Mouse (Mus musculus): Measurements from ENCODE around the gene Itgb4. TPM values are rescaled to one million over a fixed set of nuclear protein-coding genes. Genes with fewer than 3 reads are reported as not detected.

The Itgb4 gene
- total RNA-seq, 2 experiments from 2014 or later = 3.1 to 4.7 TPM

GRCm38 (mm10) chr11:116028177-116028865 lies 53.8 kb downstream of the Itgb4 start:
- no peak for DNase-seq

GRCm38 (mm10) chr11:116029086-116029865 lies 54.8 kb downstream of the Itgb4 start:
- DNase-seq = no peak

DNA sequence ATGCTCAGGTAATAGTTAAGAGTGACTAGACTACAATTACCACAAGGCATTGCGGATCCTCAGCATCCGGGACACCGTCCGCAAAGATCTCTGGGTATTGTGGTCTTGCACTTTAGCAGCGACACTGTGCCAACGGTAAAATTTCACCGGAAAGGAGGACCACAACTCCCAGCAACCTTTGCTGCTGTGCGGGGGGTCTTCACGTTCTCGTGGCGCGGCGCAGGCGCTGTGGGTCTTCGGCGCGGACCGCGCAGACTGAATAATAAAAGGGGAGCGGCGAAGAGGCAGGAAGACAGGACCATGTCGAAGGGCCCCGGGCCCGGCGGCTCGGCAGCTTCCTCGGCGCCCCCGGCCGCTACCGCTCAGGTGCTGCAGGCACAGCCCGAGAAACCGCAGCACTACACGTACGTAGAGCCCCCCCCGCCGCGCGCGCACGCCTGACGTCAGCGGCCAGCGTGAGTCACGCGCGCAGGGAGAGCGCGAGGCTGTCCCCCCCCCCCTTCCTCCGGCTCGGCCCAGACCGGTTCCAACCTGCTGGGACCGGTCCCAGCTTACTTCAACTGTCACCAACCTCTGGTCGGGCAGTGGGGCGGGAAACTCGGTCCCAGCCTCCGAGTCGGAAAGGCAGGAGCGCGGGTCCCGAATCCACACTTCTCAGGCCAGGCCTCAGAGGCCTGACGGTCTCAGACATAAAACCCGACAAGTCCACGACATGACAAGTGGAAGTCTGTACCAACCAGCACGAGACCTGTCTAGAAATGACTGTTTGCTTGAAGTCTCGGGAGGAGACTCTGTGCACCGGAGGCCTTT lies 55.8 kb downstream of the Itgb4 start, which contains the start of gene Unk:
Unk (plus strand) TSS at position 235 of the 810 bp plus-strand sequence.
- DNase-seq = peak; percentile 96

GRCm38 (mm10) chr11:116030898-116031845 lies 56.7 kb downstream of the Itgb4 start:
- no peak for DNase-seq

DNA sequence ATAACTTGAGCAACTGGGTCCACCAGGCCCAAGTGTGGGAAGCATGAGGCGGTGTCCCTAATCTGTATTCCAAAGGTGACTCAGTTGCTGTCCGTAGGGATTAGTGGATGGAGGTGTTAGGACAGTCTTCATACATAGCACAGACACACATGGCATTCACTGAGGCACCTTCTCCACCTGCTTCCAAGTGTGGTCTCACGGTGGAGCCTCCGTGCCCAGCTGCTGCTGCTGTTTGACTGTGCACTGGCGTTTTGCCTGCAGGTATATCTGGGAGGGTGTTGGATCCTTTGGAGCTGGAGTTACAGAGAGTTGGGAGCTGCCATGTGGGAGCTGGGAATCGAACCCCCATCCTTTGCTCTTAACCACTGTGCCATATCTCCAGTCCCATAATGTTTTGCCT lies 60.1 kb downstream of the Itgb4 start:
- no peak for DNase-seq

- DNase-seq = no peak
Observed at GRCm38 (mm10) chr11:116036671-116037070, 62.2 kb downstream of the Itgb4 start.

- DNase-seq = no peak
Observed at GRCm38 (mm10) chr11:116037826-116038225, 63.3 kb downstream of the Itgb4 start.

DNA sequence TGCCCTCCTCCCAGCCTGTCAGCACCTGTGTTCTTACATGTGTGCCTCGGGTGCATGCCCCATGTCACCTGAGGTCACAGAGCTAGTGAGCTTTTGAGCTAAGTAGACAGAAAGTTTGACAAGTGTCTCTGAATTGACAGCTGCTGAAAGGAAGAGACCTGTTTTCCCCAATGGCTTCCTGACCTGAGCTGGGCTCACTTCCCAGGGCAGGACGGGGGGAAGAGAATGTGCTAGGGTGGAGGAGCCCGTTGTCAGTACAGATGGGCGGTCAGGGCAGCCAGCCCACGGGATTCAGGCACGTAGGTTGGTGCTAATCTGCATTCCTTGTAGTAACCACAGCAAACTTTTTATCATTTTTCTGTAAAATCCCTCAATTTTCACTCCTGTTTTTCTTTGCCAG lies 66.1 kb downstream of the Itgb4 start:
- DNase-seq = no peak

DNA sequence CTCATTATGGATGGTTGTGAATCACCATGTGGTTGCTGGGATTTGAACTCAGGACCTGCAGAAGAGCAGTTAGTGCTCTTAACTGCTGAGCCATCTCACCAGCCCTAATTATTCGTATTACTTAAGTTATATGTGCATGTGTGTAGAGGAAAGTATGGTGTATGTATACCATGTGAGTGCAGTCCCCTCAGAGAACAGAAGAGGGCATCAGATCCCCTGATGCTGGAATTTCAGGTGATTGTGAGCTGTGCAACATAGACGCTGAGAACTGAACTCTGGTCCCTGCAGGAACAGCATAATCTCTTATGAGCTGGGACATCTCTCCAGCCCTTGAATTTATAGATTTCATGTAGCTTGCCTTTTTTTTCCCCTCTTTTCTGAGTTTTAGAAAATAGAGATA lies 67.3 kb downstream of the Itgb4 start:
- DNase-seq = no peak

DNA sequence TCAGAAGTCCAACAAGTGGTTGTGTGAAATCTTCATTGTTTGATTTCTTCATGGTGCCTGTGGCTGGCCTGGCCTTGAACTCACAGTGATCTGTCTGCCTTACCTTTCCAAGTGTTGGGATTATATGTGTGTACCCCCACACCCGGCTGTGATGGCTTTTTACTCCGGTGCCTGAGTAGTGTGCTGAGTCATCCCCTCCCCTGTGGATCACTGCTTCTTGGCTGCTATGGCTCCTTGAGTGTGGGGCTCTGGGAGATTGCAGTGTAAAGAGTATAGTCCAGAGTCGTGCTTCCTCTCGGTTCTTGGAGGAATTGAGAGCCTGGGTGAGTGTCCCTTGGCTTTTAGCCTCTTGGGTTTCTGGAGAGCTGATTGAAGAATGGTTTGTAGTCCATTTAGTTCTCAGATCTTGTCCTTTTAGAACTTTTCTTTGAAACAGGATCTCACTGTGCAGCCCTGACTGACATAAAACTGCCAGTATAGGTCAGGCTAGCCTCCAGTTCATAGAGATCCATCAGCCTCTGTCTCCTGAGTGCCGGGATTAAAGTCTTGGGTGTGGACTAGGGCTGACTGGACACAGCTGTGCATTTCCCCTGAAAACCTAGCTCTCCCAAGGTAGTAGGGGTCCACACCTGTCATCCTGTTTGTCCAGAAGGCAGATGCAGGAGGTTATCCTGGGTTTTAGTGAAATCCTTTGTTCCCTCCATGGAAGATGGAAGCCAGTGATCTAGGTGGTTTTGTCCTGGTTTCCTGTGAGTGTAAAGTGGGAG lies 68.0 kb downstream of the Itgb4 start:
- no peak for DNase-seq

- no peak for DNase-seq
Observed at GRCm38 (mm10) chr11:116043286-116043685, 68.8 kb downstream of the Itgb4 start.

DNA sequence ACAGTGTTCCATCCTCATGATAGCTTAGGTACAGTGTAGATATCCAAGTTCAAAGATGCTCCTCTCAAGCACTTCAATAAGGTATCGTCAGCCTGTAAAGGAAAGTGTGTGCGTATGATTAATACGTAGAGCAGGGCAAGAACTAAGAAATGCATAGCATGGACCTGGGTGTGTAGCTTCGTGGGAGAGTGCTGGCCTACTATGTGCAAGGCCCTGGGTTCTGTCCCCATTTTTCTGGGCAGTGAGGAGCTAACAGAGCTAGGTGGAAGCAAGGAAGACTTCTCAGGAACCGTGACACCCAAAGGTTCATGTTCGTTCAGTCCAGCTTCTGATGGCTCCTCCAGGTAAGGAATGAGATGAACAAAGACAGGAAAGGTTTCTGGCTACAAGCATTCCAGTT lies 70.7 kb downstream of the Itgb4 start:
- DNase-seq = no peak

DNA sequence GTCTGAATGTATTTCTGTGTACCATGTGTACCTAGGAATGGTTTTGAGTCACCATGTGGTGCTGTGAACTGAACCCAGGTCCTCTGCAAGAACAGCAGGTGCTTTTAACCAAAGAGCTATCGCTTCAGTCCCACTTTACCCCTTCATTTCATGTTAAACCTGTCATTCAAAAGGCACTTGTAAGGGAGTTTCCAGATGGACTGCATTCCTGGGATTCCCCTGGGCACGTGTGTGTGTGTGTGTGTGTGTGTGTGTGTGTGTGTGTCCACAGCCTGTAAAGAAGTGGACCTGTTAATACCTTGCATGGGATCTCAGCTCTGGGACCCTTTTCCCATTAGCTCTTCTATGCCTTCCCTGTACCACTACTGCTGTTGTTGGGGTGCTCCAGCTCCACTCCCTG lies 75.1 kb downstream of the Itgb4 start:
- no peak for DNase-seq

DNA sequence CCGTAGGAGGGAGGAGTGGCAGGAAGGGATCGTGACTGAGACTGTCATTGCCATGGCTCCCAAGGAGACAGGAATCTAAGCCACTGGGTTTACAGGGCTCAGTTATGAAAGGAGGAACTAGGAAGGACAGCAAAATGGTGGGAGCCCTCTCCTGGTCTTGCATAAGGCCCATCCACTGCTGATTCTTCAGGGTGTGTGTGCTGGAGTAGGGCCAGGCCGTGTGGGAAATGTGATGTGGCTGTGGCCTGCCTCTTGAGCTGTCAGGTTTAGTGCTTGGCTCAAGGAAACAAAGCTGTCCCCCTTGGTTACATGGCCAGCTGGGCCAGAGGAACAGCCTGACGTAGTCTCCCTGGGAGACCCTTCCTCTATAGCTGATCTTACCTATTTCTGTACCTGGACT lies 75.7 kb downstream of the Itgb4 start:
- no peak for DNase-seq

- no peak for DNase-seq
Observed at GRCm38 (mm10) chr11:116053510-116054229, 79.2 kb downstream of the Itgb4 start.

DNA sequence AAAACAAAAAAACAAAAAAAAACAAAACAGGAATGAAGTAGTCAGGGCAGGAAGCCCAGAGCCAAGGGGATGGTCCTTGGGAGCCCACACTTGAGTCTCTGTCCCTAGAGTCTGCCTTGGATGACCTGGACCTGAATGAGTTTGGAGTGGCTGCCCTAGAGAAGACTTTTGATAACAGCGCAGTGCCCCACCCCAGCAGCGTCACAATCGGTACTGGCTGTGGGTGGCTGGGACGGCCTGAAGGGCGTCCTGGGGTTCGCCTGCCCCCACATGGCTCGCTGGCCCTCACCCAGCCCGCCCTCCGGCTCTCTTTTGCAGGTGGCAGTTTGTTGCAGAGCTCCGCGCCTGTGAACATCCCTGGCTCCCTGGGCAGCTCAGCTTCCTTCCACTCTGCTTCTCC lies 81.4 kb downstream of the Itgb4 start:
- DNase-seq = no peak

- no peak for DNase-seq
Observed at GRCm38 (mm10) chr11:116057237-116057881, 82.8 kb downstream of the Itgb4 start.

Data from adrenal gland, postnatal 10 days (tissue).